Mouse (Mus musculus): ENCODE measurements around the gene Myo10.

GRCm38 (mm10) chr15:25645862-25646261, 23.5 kb downstream of the Myo10 start:
- TF ChIP-seq CTCF (IDR thresholded peaks at IDR 0.05; ENCODE audit: low read depth, low read length) (no peak), POLR2A (IDR thresholded peaks at IDR 0.05; ENCODE audit: extremely low read depth, insufficient read depth, low read length) (no peak)

All from liver, adult 2 months (tissue).